Mouse (Mus musculus) CH12.LX (cell line): ENCODE data around the gene Mmgt1.

Source experiments
- CHD2 ChIP-seq: IDR thresholded peaks from 2 replicates; pipeline ENCODE4 v1.6.1; 2011; ENCODE audit warnings: low read length, improper control_type of control experiment
- CTCF ChIP-seq, 2 experiments: IDR thresholded peaks in 1 of 2; conservative IDR thresholded peaks in 1 of 2; 2 replicates each; pipeline ENCODE4 v1.5.1; 2011 to 2012; ENCODE audit warnings: low read depth in 2 of 2, low read length in 2 of 2, improper control_type of control experiment in 1 of 2, inconsistent platforms in 1 of 2, mild to moderate bottlenecking in 1 of 2, moderate library complexity in 1 of 2
- EP300 ChIP-seq: IDR thresholded peaks from 2 replicates; pipeline ENCODE4 v1.6.1; 2011; ENCODE audit warnings: low read length, improper control_type of control experiment
- IRF4 ChIP-seq: IDR thresholded peaks from 2 replicates; pipeline ENCODE4 v1.6.1; 2014; ENCODE audit warnings: low read depth, mild to moderate bottlenecking, inconsistent platforms, low read length, improper control_type of control experiment
- MEF2A ChIP-seq: IDR thresholded peaks from 2 replicates; pipeline ENCODE4 v1.6.1; 2014; ENCODE audit warnings: low read depth, mild to moderate bottlenecking, inconsistent platforms, low read length, improper control_type of control experiment, borderline replicate concordance
- NELFE ChIP-seq: IDR thresholded peaks from 2 replicates; pipeline ENCODE4 v1.6.1; 2011; ENCODE audit warnings: low read depth, low read length, improper control_type of control experiment
- POLR2A ChIP-seq: IDR thresholded peaks from 2 replicates; pipeline ENCODE4 v1.6.1; 2011; ENCODE audit warnings: low read depth, mild to moderate bottlenecking, improper control_type of control experiment, low read length
- POLR2AphosphoS2 ChIP-seq: IDR thresholded peaks from 2 replicates; pipeline ENCODE4 v1.6.1; 2011; ENCODE audit warnings: low read depth, low read length, improper control_type of control experiment
- RAD21 ChIP-seq: IDR thresholded peaks from 2 replicates; pipeline ENCODE4 v1.6.1; 2011; ENCODE audit warnings: low read depth, mild to moderate bottlenecking, low read length, improper control_type of control experiment, moderate library complexity
- SIN3A ChIP-seq: IDR thresholded peaks from 2 replicates; pipeline ENCODE4 v1.6.1; 2012; ENCODE audit warnings: low read length, improper control_type of control experiment, inconsistent platforms
- ZMIZ1 ChIP-seq: IDR thresholded peaks from 2 replicates; pipeline ENCODE4 v1.6.1; 2012; ENCODE audit warnings: low read depth, mild to moderate bottlenecking, inconsistent platforms, low read length, improper control_type of control experiment
- ZNF384 ChIP-seq: IDR thresholded peaks from 2 replicates; pipeline ENCODE4 v1.6.1; 2012; ENCODE audit warnings: low read depth, low read length, improper control_type of control experiment, inconsistent platforms

DNA sequence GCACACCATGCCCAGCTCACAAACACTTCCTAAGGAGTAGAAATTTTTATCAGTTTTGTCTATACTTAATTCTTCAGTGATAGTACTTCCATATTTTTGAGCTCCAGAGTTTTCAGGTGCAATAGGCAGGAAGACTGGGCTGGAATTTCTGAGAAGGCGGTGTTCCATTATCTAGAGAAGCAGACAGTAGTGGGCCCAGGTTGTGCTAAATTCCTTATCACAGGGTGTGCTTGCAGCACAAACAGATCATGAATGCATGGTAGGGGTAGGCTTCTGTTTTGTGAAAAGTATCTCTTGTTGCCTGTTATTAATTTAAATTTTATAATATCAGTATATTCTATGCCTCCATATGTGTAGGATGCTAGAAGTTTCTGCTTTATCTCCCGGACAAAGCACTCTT is 17.4 kb upstream of the Mmgt1 start:
- TF ChIP-seq ZNF384 (no peak), CTCF (conservative IDR thresholded peaks at IDR 0.05 in 1 of 2, IDR thresholded peaks at IDR 0.05 in 1 of 2; ENCODE audit: low read depth in 2 of 2, low read length in 2 of 2) (no peak), NELFE (no peak), POLR2A (no peak), ZMIZ1 (no peak), CHD2 (no peak), POLR2AphosphoS2 (no peak), MEF2A (no peak), IRF4 (no peak), SIN3A (no peak), RAD21 (no peak), EP300 (no peak)
